Mouse (Mus musculus) ES-E14 (cell line): Measurements from ENCODE around the gene St3gal3. TPM values are rescaled to one million over a fixed set of nuclear protein-coding genes. Genes with fewer than 3 reads are reported as not detected.

Experiments
- DNase-seq: peaks from one replicate; pipeline ENCODE4 v3.0.0-alpha.2; 2013; ENCODE audit warnings: low read depth, low spot score
- H3K27ac ChIP-seq: 2 replicates; pipeline ENCODE4 v1.5.1; 2012; ENCODE audit warnings: low read depth, mild to moderate bottlenecking, low read length, moderate library complexity, mixed read lengths; ENCODE audit not compliant: poor library complexity, insufficient read depth, severe bottlenecking
- H3K36me3 ChIP-seq: 2 replicates; pipeline ENCODE4 v1.6.1; 2012; ENCODE audit warnings: mild to moderate bottlenecking, low read length, moderate library complexity, mixed read lengths; ENCODE audit not compliant: control insufficient read depth, poor library complexity, insufficient read depth, severe bottlenecking
- H3K4me1 ChIP-seq, 2 experiments: fragments of 150-350 bp in 1 of 2; sonication (generic) in 1 of 2; 2 replicates each; pipeline ENCODE4 v1.6.1; 2012; ENCODE audit warnings: low read length in 2 of 2, mild to moderate bottlenecking in 1 of 2, mixed read lengths in 1 of 2; ENCODE audit not compliant: control insufficient read depth in 2 of 2, insufficient read depth in 2 of 2, poor library complexity in 1 of 2
- H3K4me3 ChIP-seq, 2 experiments: fragments of 150-350 bp in 1 of 2; sonication (generic) in 1 of 2; 2 replicates each; pipeline ENCODE4 v1.5.1; 2012; ENCODE audit warnings: low read length in 2 of 2, low read depth in 1 of 2, mild to moderate bottlenecking in 1 of 2, mixed read lengths in 1 of 2; ENCODE audit not compliant: insufficient read depth in 1 of 2, poor library complexity in 1 of 2, severe bottlenecking in 1 of 2
- H3K9ac ChIP-seq: 2 replicates; pipeline ENCODE4 v1.6.1; 2012; ENCODE audit warnings: low read depth, mild to moderate bottlenecking, low read length, mixed read lengths; ENCODE audit not compliant: poor library complexity, insufficient read depth, severe bottlenecking
- H3K9me3 ChIP-seq: fragments of 150-350 bp; sonication (generic); 2 replicates; pipeline ENCODE4 v1.6.1; 2012; ENCODE audit warnings: low read depth, mild to moderate bottlenecking, low read length; ENCODE audit not compliant: control insufficient read depth, insufficient read depth
- CHD2 ChIP-seq: IDR thresholded peaks from 2 replicates; pipeline ENCODE4 v1.6.1; 2014; ENCODE audit warnings: mild to moderate bottlenecking, low read depth, low read length, inconsistent platforms
- HCFC1 ChIP-seq: IDR thresholded peaks from 2 replicates; pipeline ENCODE4 v1.6.1; 2012; ENCODE audit warnings: low read length, inconsistent platforms, borderline replicate concordance; ENCODE audit not compliant: insufficient read depth
- MAFK ChIP-seq: IDR thresholded peaks from 2 replicates; pipeline ENCODE4 v1.6.1; 2014; ENCODE audit warnings: mild to moderate bottlenecking, low read depth, low read length, inconsistent platforms; ENCODE audit not compliant: insufficient read depth
- ZC3H11A ChIP-seq: IDR thresholded peaks from 2 replicates; pipeline ENCODE4 v1.6.1; 2012; ENCODE audit warnings: low read depth, mild to moderate bottlenecking, inconsistent platforms, low read length, borderline replicate concordance
- ZNF384 ChIP-seq: IDR thresholded peaks from 2 replicates; pipeline ENCODE4 v1.6.1; 2012; ENCODE audit warnings: low read depth, low read length, inconsistent platforms
- in situ Hi-C, 2 experiments: fragments of 600-800 bp; cut with MboI; formaldehyde crosslinking; loops; one replicate each; pipeline ENCODE4 v1.15.1; 2025; ENCODE audit warnings: low sequenced_read_pairs in 2 of 2, inconsistent platforms in 1 of 2; ENCODE audit not compliant: unreplicated experiment in 2 of 2
- total RNA-seq: library from RNA; depleted of rRNA; stranded (reverse); fragments of 300-350 nt; gene quantifications from 2 replicates; pipeline ENCODE4 v1.2.3, GENCODE M21; 2012

The St3gal3 gene
- total RNA-seq, 1 experiment, result 10.9 TPM

GRCm38 (mm10) chr4:118043331-118044002, 91.2 kb downstream of the St3gal3 start:
- no peak overlapping the region for H3K4me3 ChIP-seq
- no peak for TF ChIP-seq ZC3H11A
- TF ChIP-seq ZNF384, result no peak
- no peak for TF ChIP-seq MAFK
- TF ChIP-seq CHD2, result no peak
- no peak for TF ChIP-seq HCFC1
- peaks cover 2% of the 10 kb centered on the region; the same call in 1 of the 2 replicates for H3K36me3 ChIP-seq
- in situ Hi-C loops, result no loop called here
- no peaks in the 10 kb centered on the region for H3K9me3 ChIP-seq
- DNase-seq, result no peak
- peaks cover 0 to 9% of the 10 kb centered on the region in 2 experiments; a peak in 1 of 4 replicates for H3K4me1 ChIP-seq
- no peak overlapping the region for H3K9ac ChIP-seq
- no peak overlapping the region for H3K27ac ChIP-seq

GRCm38 (mm10) chr4:118042671-118043320, 91.9 kb downstream of the St3gal3 start:
- Histone ChIP-seq H3K27ac (no peak overlapping the region), H3K36me3 (peaks cover 2% of the 10 kb centered on the region; the same call in 1 of the 2 replicates), H3K4me1 (peaks cover 0 to 9% of the 10 kb centered on the region in 2 experiments; a peak in 1 of 4 replicates), H3K9ac (no peak overlapping the region), H3K4me3 (no peak overlapping the region), H3K9me3 (no peaks in the 10 kb centered on the region)
- in situ Hi-C loops, result no loop called here
- no peak for DNase-seq
- TF ChIP-seq ZNF384 (0 out of 2 replicates have a peak, but pooled peaks have one; percentile 63), CHD2 (no peak)

DNA sequence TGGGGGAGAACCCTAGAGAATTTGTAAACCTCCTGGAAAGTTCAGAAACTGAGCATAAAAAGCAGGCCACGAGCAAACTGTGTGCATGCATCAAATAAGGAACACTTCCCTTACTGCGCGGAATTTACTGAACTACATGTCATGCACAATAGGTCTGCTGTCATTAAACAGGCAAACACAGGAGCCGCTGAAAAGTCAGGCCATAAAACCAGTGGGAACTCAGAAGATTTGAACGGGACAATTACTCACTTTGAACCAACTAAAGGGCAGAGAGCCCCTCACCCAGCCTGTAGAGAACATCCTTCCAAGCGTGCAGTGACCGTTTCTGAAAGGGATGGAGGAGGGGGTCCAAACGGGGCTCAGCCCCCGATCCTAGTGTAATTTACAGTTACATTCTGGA, 93.6 kb downstream of the St3gal3 start:
- Histone ChIP-seq H3K27ac (no peak overlapping the region), H3K9ac (no peak overlapping the region), H3K4me3 (no peak overlapping the region), H3K4me1 (peaks cover 0 to 13% of the 10 kb centered on the region in 2 experiments; a peak in 1 of 4 replicates), H3K9me3 (no peaks in the 10 kb centered on the region), H3K36me3 (peaks cover 2% of the 10 kb centered on the region; the same call in 1 of the 2 replicates)
- TF ChIP-seq ZC3H11A (no peak), ZNF384 (no peak)
- DNase-seq, result no peak
- in situ Hi-C loops, result no loop called here

DNA sequence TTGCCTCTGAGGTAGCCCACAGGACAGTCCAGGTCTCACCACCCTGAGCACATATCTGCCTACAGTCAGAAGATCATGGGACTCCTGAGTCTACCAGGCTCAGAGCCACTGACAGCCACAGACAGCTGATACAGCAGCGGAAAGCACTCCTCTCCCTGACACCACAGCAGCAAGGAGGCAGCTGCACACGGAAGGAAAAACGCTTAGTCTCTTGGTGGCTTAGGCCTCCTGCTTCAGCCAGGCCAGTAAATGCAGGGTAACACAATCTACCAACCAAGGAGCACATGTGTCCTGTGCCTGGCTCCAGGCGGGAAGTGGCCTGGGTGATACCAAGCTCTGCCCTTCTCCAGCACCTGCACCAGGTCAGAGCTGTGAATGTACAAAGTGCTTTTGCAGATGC, 94.1 kb downstream of the St3gal3 start:
- Histone ChIP-seq H3K9me3 (no peaks in the 10 kb centered on the region), H3K27ac (no peak overlapping the region), H3K9ac (no peak overlapping the region), H3K36me3 (peaks cover 2% of the 10 kb centered on the region; the same call in 1 of the 2 replicates), H3K4me1 (peaks cover 0 to 13% of the 10 kb centered on the region in 2 experiments; a peak in 1 of 4 replicates), H3K4me3 (no peak overlapping the region)
- no peak for TF ChIP-seq MAFK
- TF ChIP-seq ZNF384, result no peak
- no peak for TF ChIP-seq ZC3H11A
- no peak for TF ChIP-seq HCFC1
- TF ChIP-seq CHD2, result no peak
- in situ Hi-C loops, result no loop called here
- DNase-seq, result no peak
